Mouse (Mus musculus) erythroblast, embryonic 14.5 days (primary cell): ENCODE data around the gene Rad51d.

Experiments used
- GATA1 ChIP-seq: IDR thresholded peaks from 2 replicates; pipeline ENCODE4 v1.6.1; 2012; ENCODE audit warnings: low read length, inconsistent platforms, mixed read lengths
- TAL1 ChIP-seq: IDR thresholded peaks from 3 replicates; pipeline ENCODE4 v1.6.1; 2012; ENCODE audit warnings: low read length, inconsistent platforms, mixed read lengths

GRCm38 (mm10) chr11:82860759-82861158 is 29.7 kb downstream of the Rad51d start:
- TF ChIP-seq GATA1 = no peak
- no peak for TF ChIP-seq TAL1
